Comparison of ENCODE assay signal across 8 mouse cellular contexts in genomic region chr10:83533258-83533909, GRCm38 (mm10). TPM values are rescaled to one million over a fixed set of nuclear protein-coding genes. Genes with fewer than 3 reads are reported as not detected.
DNase-seq lines count a peak whose midpoint lies in the region; ATAC-seq and TF ChIP-seq lines count a peak whose summit lies in the region.

No protein-coding gene starts in this region.

- no peaks in the 10 kb centered on the region for H3K27me3 ChIP-seq in hindbrain, embryonic 14.5 days (ENCODE audit: control insufficient read depth, insufficient read depth, low read length)

- peak; percentile 64 for DNase-seq in adrenal gland, adult 8-10 months
- peak; percentile 62 to 76 for DNase-seq in cerebellum, postnatal 25 days
- DNase-seq in gastrocnemius, adult 2 months, result peak; percentile 88
- DNase-seq in hindbrain, embryonic 14.5 days (ENCODE audit: low spot score), result peak; percentile 66
- DNase-seq in left cerebral cortex, adult 9 months (ENCODE audit: low spot score in 2 of 2), result peak; percentile 16 to 78
- DNase-seq in lung, postnatal 4 days, result peak; percentile 68 to 76
- peak; percentile 73 for DNase-seq in right cerebral cortex, postnatal 25 days
- DNase-seq in spleen, postnatal 14 days (ENCODE audit: low spot score in 2 of 2), result no peak

- TF ChIP-seq CTCF in gastrocnemius, adult 2 months (IDR thresholded peaks at IDR 0.05), result no peak

- intact Hi-C loops in gastrocnemius, adult 2 months (cut with DNase I), result loop anchor here (5.0 kb wide), 2 partner anchors 171 to 459 kb away; partner anchors contain the start of gene D10Wsu102e

- peak; percentile 63 for ATAC-seq in hindbrain, embryonic 14.5 days (ENCODE audit: low FRiP score)

- H3K36me3 ChIP-seq in hindbrain, embryonic 14.5 days (replicated peaks; ENCODE audit: control insufficient read depth, insufficient read depth), result no peaks in the 10 kb centered on the region; the same call in 1 of the 2 replicates

- H3K9ac ChIP-seq in hindbrain, embryonic 14.5 days, result peak overlapping the region; percentile 81

- H3K4me1 ChIP-seq in hindbrain, embryonic 14.5 days (replicated peaks; ENCODE audit: control insufficient read depth, insufficient read depth, low read length), result peaks cover 15% of the 10 kb centered on the region

- peak overlapping the region; percentile 78 for H3K4me3 ChIP-seq in gastrocnemius, adult 2 months
- H3K4me3 ChIP-seq in hindbrain, embryonic 14.5 days (replicated peaks; ENCODE audit: low read length), result peak overlapping the region; percentile 58

- peak overlapping the region; percentile 67 for H3K4me2 ChIP-seq in hindbrain, embryonic 14.5 days (replicated peaks)

- WGBS in hindbrain, embryonic 14.5 days, result 3% methylated on average over 27 of the region's 27 CpGs

- H3K27ac ChIP-seq in gastrocnemius, adult 2 months, result peak overlapping the region; percentile 62
- peak overlapping the region; percentile 89 for H3K27ac ChIP-seq in hindbrain, embryonic 14.5 days

- H3K9me3 ChIP-seq in hindbrain, embryonic 14.5 days (ENCODE audit: control insufficient read depth, low read length), result no peaks in the 10 kb centered on the region

RNA-seq across cellular contexts. Expression of gene Aldh1l2, which starts 0.6 kb away (rescaled TPM):
- total RNA-seq in adrenal gland, adult 8-10 months (2022), result 1 to 10 TPM in 2 of 4 experiments, under 1 TPM in 2; 0.89 to 1.8 (median 0.97) TPM
- total RNA-seq in gastrocnemius, adult 2 months (2021), result 1 to 10 TPM; 4.7 to 5.6 TPM
- 14.3 and 16.7 TPM in 2 replicates for polyA plus RNA-seq in hindbrain, embryonic 14.5 days (2014; fragmentation: Nextera tagmentation; extraction: Ambion mirVana)

RNA-seq across cellular contexts. Expression of gene Washc4, which starts 10.2 kb away (rescaled TPM):
- 10 to 100 TPM; 24.7 to 31.3 (median 29.1) TPM for total RNA-seq in adrenal gland, adult 8-10 months (2022)
- 10 to 100 TPM in 1 of 2 experiments, 1 to 10 TPM in 1; 9.4 to 10.9 TPM for total RNA-seq in gastrocnemius, adult 2 months (2021)
- polyA plus RNA-seq in hindbrain, embryonic 14.5 days (2014; fragmentation: Nextera tagmentation; extraction: Ambion mirVana), result 32.7 and 34.9 TPM in 2 replicates

Comparison
In these comparisons a context has a peak if more than half of its experiments do, and no peak if none do; other contexts are left out.
1. DNase-seq: peak in adrenal gland, adult 8-10 months (single experiment), cerebellum, postnatal 25 days (2 of 2), gastrocnemius, adult 2 months (single experiment), hindbrain, embryonic 14.5 days (single experiment), left cerebral cortex, adult 9 months (2 of 2), lung, postnatal 4 days (2 of 2) and right cerebral cortex, postnatal 25 days (single experiment); none in spleen, postnatal 14 days (0 of 2).